Mouse (Mus musculus): ENCODE results near the gene Tmem63c. TPM values are rescaled to one million over a fixed set of nuclear protein-coding genes. Genes with fewer than 3 reads are reported as not detected.

The Tmem63c gene
- polyA plus RNA-seq, 1 experiment from 2014 or later, result not detected

DNA sequence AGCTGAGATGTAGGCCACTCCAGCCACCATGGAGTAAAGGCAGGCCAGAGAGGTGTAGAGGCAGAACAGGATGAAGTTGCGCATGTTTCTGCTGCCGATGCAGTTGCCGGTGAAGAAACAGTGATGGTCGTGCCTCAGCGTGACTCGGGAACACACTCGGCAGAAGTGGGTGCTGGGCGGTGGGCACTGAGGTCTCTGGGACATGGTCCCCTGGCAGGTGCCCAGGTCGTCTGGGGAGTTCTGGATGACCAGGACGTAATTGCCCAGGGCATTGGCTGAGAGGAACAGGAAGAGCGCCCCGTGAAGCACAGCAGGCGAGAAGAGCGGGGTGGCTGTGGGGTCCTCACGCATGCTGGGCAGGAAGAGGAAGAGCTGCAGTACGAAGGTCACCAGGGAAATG, 32.9 kb upstream of the Tmem63c start:
- H3K27ac ChIP-seq, result no peak overlapping the region

DNA sequence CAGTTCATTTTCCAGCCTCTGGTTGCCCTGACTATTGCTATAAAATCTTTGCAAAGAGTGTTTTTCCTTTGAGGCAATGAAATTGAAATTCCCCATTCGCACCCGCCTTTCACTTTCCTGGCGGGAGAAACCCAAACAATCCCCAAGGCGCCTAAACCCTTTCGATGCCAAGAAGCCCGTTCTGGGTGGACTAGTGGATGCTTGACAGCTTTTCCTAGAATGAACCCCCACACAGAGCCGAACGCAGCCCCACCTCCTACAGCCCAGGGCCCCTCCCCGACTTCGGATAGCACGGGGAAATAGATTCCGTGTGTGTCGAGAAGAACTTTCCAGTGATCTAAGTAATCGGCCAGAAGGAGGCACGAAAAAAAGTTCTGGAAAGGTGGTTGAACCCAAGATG, 31.8 kb upstream of the Tmem63c start:
- Histone ChIP-seq H3K36me3 (no peaks in the 10 kb centered on the region), H3K27me3 (replicated peaks) (peaks cover 96% of the 10 kb centered on the region), H3K4me1 (peaks cover 4% of the 10 kb centered on the region; the same call in 1 of the 2 replicates), H3K9me3 (replicated peaks) (no peaks in the 10 kb centered on the region), H3K27ac (no peak overlapping the region), H3K9ac (no peak overlapping the region), H3K4me3 (no peak overlapping the region), H3K4me2 (no peak overlapping the region)
- no peak for ATAC-seq
- WGBS (ENCODE audit: insufficient replicate concordance), result 11% methylated on average over 15 of the region's 15 CpGs

More for the DNA sequence above, 32.9 kb upstream of the Tmem63c start:
- H3K36me3 ChIP-seq, result no peaks in the 10 kb centered on the region
- H3K9ac ChIP-seq, result no peak overlapping the region
- H3K4me1 ChIP-seq, result peaks cover 4% of the 10 kb centered on the region; the same call in 1 of the 2 replicates
- ATAC-seq, result no peak
- WGBS (ENCODE audit: insufficient replicate concordance), result 31% methylated on average over 16 of the region's 16 CpGs
- H3K9me3 ChIP-seq (replicated peaks), result no peaks in the 10 kb centered on the region
- no peak overlapping the region for H3K4me2 ChIP-seq
- peaks cover 99% of the 10 kb centered on the region for H3K27me3 ChIP-seq (replicated peaks)
- no peak overlapping the region for H3K4me3 ChIP-seq

GRCm38 (mm10) chr12:86989890-86990754, 31.0 kb upstream of the Tmem63c start, which contains the start of gene Zdhhc22:
Gene Zdhhc22 (minus strand): TSS chr12:86990430.
- Histone ChIP-seq H3K4me1 (peaks cover 4% of the 10 kb centered on the region; the same call in 1 of the 2 replicates), H3K27me3 (replicated peaks) (peaks cover 88% of the 10 kb centered on the region), H3K9me3 (replicated peaks) (no peaks in the 10 kb centered on the region), H3K4me2 (peak within 1 kb of the TSS; percentile 40), H3K36me3 (no peaks in the 10 kb centered on the region), H3K27ac (no peak within 1 kb of the TSS), H3K4me3 (no peak within 1 kb of the TSS), H3K9ac (no peak within 1 kb of the TSS)
- 1% methylated on average over 64 of the region's 68 CpGs for WGBS (ENCODE audit: insufficient replicate concordance)
- no peak for ATAC-seq

DNA sequence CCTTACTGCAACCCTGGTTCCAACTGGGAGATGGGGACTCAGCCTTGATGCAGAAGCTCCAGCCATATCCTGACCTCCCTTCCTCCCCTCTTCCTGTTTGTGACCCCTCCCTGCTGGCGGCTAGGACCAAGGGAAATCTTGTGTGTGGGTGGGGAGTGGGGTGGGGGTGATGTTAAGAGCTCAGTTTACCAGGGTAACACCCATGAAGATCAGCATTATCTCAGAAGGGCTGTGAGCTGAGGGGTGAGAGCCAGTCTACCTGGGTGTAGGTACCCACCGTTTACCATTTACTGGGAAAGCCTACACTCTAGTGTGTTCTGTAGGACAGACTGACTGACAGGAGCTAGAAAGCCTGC, 30.4 kb upstream of the Tmem63c start:
- no peak overlapping the region for H3K9ac ChIP-seq
- H3K4me2 ChIP-seq, result no peak overlapping the region
- peaks cover 83% of the 10 kb centered on the region for H3K27me3 ChIP-seq (replicated peaks)
- no peaks in the 10 kb centered on the region for H3K36me3 ChIP-seq
- no peaks in the 10 kb centered on the region for H3K9me3 ChIP-seq (replicated peaks)
- WGBS (ENCODE audit: insufficient replicate concordance), result 19% methylated on average over 2 of the region's 2 CpGs
- H3K27ac ChIP-seq, result no peak overlapping the region
- ATAC-seq, result no peak
- no peak overlapping the region for H3K4me3 ChIP-seq
- peaks cover 4% of the 10 kb centered on the region; the same call in 1 of the 2 replicates for H3K4me1 ChIP-seq

- Histone ChIP-seq H3K27ac (no peak overlapping the region), H3K36me3 (no peaks in the 10 kb centered on the region), H3K9ac (no peak overlapping the region), H3K27me3 (replicated peaks) (peaks cover 53% of the 10 kb centered on the region), H3K4me1 (peaks cover 4% of the 10 kb centered on the region; the same call in 1 of the 2 replicates), H3K4me2 (no peak overlapping the region), H3K4me3 (no peak overlapping the region), H3K9me3 (replicated peaks) (no peaks in the 10 kb centered on the region)
- no peak for ATAC-seq
- 32% methylated on average over 4 of the region's 4 CpGs for WGBS (ENCODE audit: insufficient replicate concordance)
Observed at GRCm38 (mm10) chr12:86994166-86994565, 27.0 kb upstream of the Tmem63c start.

GRCm38 (mm10) chr12:86994776-86995175, 26.4 kb upstream of the Tmem63c start:
- no peaks in the 10 kb centered on the region for H3K36me3 ChIP-seq
- no peak for ATAC-seq
- H3K4me2 ChIP-seq, result no peak overlapping the region
- H3K9me3 ChIP-seq (replicated peaks), result no peaks in the 10 kb centered on the region
- peaks cover 2% of the 10 kb centered on the region; the same call in 1 of the 2 replicates for H3K4me1 ChIP-seq
- H3K27me3 ChIP-seq (replicated peaks), result peaks cover 47% of the 10 kb centered on the region
- 45% methylated on average over 3 of the region's 3 CpGs for WGBS (ENCODE audit: insufficient replicate concordance)
- no peak overlapping the region for H3K4me3 ChIP-seq
- H3K27ac ChIP-seq, result no peak overlapping the region
- no peak overlapping the region for H3K9ac ChIP-seq

DNA sequence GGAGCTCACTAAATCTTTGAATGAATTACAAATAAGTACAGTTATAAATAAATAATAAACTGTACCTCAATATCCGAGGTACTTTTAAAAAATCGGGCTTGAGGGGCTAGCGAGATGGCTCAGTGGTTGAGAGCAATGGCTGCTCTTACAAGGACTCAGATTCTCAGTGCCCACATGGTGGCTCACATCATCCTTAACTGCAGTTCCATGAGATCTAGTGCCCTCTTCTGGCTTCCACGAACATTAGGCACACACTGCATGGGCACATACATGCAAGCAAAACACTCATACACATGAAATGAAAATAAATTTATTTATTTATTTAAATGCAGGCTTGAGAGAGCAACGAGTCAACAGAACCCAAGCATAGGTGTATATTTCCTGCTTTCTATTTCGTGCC, 25.2 kb upstream of the Tmem63c start:
- no peaks in the 10 kb centered on the region for H3K9me3 ChIP-seq (replicated peaks)
- peaks cover 35% of the 10 kb centered on the region for H3K27me3 ChIP-seq (replicated peaks)
- WGBS (ENCODE audit: insufficient replicate concordance), result 50% methylated on average over 6 of the region's 6 CpGs
- no peak for ATAC-seq
- no peaks in the 10 kb centered on the region for H3K36me3 ChIP-seq
- H3K4me2 ChIP-seq, result no peak overlapping the region
- no peaks in the 10 kb centered on the region for H3K4me1 ChIP-seq
- no peak overlapping the region for H3K9ac ChIP-seq
- no peak overlapping the region for H3K27ac ChIP-seq
- no peak overlapping the region for H3K4me3 ChIP-seq

DNA sequence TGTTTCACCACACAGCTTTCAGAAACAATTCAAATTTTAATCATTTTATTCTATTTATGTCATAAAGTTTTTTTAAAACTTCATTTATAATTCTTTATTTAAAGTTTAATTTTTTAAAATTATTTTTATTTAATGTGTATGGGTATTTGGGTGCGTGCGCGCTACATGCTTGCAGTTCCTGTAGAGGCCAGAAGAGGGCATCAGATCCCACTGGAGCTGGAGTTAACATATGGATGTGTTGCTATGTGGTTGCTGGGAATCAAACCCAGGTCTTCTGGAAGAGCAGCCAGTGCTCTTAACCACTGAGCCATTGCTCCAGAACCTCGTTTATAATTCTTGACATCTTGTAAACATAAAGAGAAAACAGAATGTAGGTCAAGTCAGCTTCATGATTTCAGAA, 22.4 kb upstream of the Tmem63c start:
- H3K4me1 ChIP-seq, result no peaks in the 10 kb centered on the region
- no peak overlapping the region for H3K4me3 ChIP-seq
- no peak overlapping the region for H3K9ac ChIP-seq
- no peak overlapping the region for H3K4me2 ChIP-seq
- H3K27ac ChIP-seq, result no peak overlapping the region
- H3K9me3 ChIP-seq (replicated peaks), result no peaks in the 10 kb centered on the region
- H3K27me3 ChIP-seq (replicated peaks), result peaks cover 11% of the 10 kb centered on the region
- 67% methylated on average over 4 of the region's 4 CpGs for WGBS (ENCODE audit: insufficient replicate concordance)
- H3K36me3 ChIP-seq, result no peaks in the 10 kb centered on the region
- no peak for ATAC-seq

- 59% methylated on average over 10 of the region's 10 CpGs for WGBS (ENCODE audit: insufficient replicate concordance)
- Histone ChIP-seq H3K4me2 (no peak overlapping the region), H3K36me3 (no peaks in the 10 kb centered on the region), H3K27ac (no peak overlapping the region), H3K27me3 (replicated peaks) (0 out of 2 replicates have a peak, but pooled peaks cover 10% of the 10 kb centered on the region), H3K4me3 (no peak overlapping the region), H3K9me3 (replicated peaks) (no peaks in the 10 kb centered on the region), H3K9ac (no peak overlapping the region), H3K4me1 (no peaks in the 10 kb centered on the region)
- no peak for ATAC-seq
Observed at GRCm38 (mm10) chr12:86999283-86999820, 21.8 kb upstream of the Tmem63c start.

- ATAC-seq, result no peak
- H3K4me3 ChIP-seq, result no peak overlapping the region
- no peak overlapping the region for H3K27ac ChIP-seq
- 0 out of 2 replicates have a peak, but pooled peaks cover 10% of the 10 kb centered on the region for H3K27me3 ChIP-seq (replicated peaks)
- H3K9ac ChIP-seq, result no peak overlapping the region
- no peaks in the 10 kb centered on the region for H3K4me1 ChIP-seq
- H3K9me3 ChIP-seq (replicated peaks), result no peaks in the 10 kb centered on the region
- no peaks in the 10 kb centered on the region for H3K36me3 ChIP-seq
- WGBS (ENCODE audit: insufficient replicate concordance), result 54% methylated on average over 5 of the region's 5 CpGs
- H3K4me2 ChIP-seq, result no peak overlapping the region
Observed at GRCm38 (mm10) chr12:87000151-87000839, 20.8 kb upstream of the Tmem63c start.

- Histone ChIP-seq H3K27me3 (replicated peaks) (0 out of 2 replicates have a peak, but pooled peaks cover 10% of the 10 kb centered on the region), H3K27ac (no peak overlapping the region), H3K4me3 (no peak overlapping the region), H3K36me3 (no peaks in the 10 kb centered on the region), H3K9ac (no peak overlapping the region), H3K4me2 (no peak overlapping the region), H3K4me1 (no peaks in the 10 kb centered on the region), H3K9me3 (replicated peaks) (no peaks in the 10 kb centered on the region)
- 44% methylated on average over 6 of the region's 6 CpGs for WGBS (ENCODE audit: insufficient replicate concordance)
- ATAC-seq, result no peak
Observed at GRCm38 (mm10) chr12:87000840-87001176, 20.3 kb upstream of the Tmem63c start.

DNA sequence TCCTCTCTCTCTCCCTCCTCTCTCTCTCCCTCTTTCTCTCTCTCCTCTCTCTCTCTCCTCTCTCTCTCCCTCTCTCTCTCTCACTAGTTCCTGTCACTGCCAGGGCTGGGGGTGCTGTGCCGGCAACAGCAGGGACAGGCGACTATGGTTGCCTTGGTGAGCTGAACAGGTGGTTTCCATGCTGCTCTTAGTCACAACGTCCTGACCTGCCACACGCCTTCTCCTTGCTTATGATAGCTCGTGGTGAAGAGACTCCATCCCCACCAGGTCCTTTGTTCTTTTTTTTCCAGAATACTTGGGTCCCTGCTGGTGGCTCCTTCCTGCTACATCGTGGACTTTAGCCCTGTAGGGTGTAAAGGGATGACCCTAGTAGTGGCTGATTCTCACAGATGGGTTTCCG, 18.9 kb upstream of the Tmem63c start:
- H3K4me1 ChIP-seq, result no peaks in the 10 kb centered on the region
- H3K9ac ChIP-seq, result no peak overlapping the region
- 44% methylated on average over 7 of the region's 7 CpGs for WGBS (ENCODE audit: insufficient replicate concordance)
- no peaks in the 10 kb centered on the region for H3K9me3 ChIP-seq (replicated peaks)
- no peak overlapping the region for H3K4me3 ChIP-seq
- no peak for ATAC-seq
- H3K27me3 ChIP-seq (replicated peaks), result 0 out of 2 replicates have a peak, but pooled peaks cover 6% of the 10 kb centered on the region
- no peak overlapping the region for H3K4me2 ChIP-seq
- H3K27ac ChIP-seq, result no peak overlapping the region
- no peaks in the 10 kb centered on the region for H3K36me3 ChIP-seq
